Mouse (Mus musculus) testis, adult 2 months (tissue): Measurements from ENCODE around the gene Smap1. TPM values are rescaled to one million over a fixed set of nuclear protein-coding genes. Genes with fewer than 3 reads are reported as not detected.

Source experiments
- H3K27ac ChIP-seq: fragments of 200-500 bp; 2 replicates; pipeline ENCODE4 v1.5.1; 2012; ENCODE audit warnings: low read depth, low read length; ENCODE audit not compliant: control insufficient read depth, insufficient read depth
- H3K27me3 ChIP-seq: fragments of 200-500 bp; 2 replicates; pipeline ENCODE4 v1.6.1; 2012; ENCODE audit warnings: mild to moderate bottlenecking, low read length, moderate library complexity; ENCODE audit not compliant: control insufficient read depth, insufficient read depth
- H3K36me3 ChIP-seq: fragments of 200-500 bp; 2 replicates; pipeline ENCODE4 v1.6.1; 2012; ENCODE audit warnings: mild to moderate bottlenecking, low read length; ENCODE audit not compliant: control insufficient read depth, insufficient read depth
- H3K4me1 ChIP-seq: fragments of 200-500 bp; 2 replicates; pipeline ENCODE4 v1.6.1; 2012; ENCODE audit warnings: low read length; ENCODE audit not compliant: control insufficient read depth, insufficient read depth
- H3K4me3 ChIP-seq: fragments of 200-500 bp; 2 replicates; pipeline ENCODE4 v1.5.1; 2012; ENCODE audit warnings: low read depth, mild to moderate bottlenecking, low read length, moderate library complexity, mixed read lengths; ENCODE audit not compliant: control insufficient read depth
- CTCF ChIP-seq: fragments of 200-500 bp; IDR thresholded peaks from 2 replicates; pipeline ENCODE4 v1.5.1; 2012; ENCODE audit warnings: low read depth, mild to moderate bottlenecking, inconsistent platforms, low read length, moderate library complexity; ENCODE audit not compliant: control insufficient read depth, insufficient read depth, insufficient replicate concordance
- POLR2A ChIP-seq: fragments of 200-500 bp; IDR thresholded peaks from 2 replicates; pipeline ENCODE4 v1.6.1; 2012; ENCODE audit warnings: low read depth, mild to moderate bottlenecking, inconsistent platforms, low read length, moderate library complexity; ENCODE audit not compliant: control insufficient read depth
- polyA plus RNA-seq: library from polyadenylated mRNA; depleted of rRNA; stranded (reverse); fragments of >200 nt; gene quantifications from 2 replicates; pipeline ENCODE4 v1.2.3, GENCODE M21; 2012

The Smap1 gene
- polyA plus RNA-seq, 1 experiment: 335 TPM

GRCm38 (mm10) chr1:23955539-23955938 is 33.4 kb upstream of the Smap1 start:
- Histone ChIP-seq H3K27me3 (no peaks in the 10 kb centered on the region), H3K4me3 (no peak overlapping the region), H3K36me3 (no peaks in the 10 kb centered on the region), H3K27ac (no peak overlapping the region), H3K4me1 (peaks cover 9% of the 10 kb centered on the region)
- TF ChIP-seq CTCF: no peak

- Histone ChIP-seq H3K27me3 (no peaks in the 10 kb centered on the region), H3K27ac (no peak overlapping the region), H3K4me3 (no peak overlapping the region), H3K36me3 (no peaks in the 10 kb centered on the region), H3K4me1 (peaks cover 9% of the 10 kb centered on the region)
- TF ChIP-seq POLR2A (no peak), CTCF (no peak)
Observed at GRCm38 (mm10) chr1:23953921-23954320, 31.8 kb upstream of the Smap1 start.

GRCm38 (mm10) chr1:23948778-23949699 is 26.9 kb upstream of the Smap1 start:
- Histone ChIP-seq H3K27me3 (no peaks in the 10 kb centered on the region), H3K4me3 (no peak overlapping the region), H3K27ac (no peak overlapping the region), H3K4me1 (peaks cover 7% of the 10 kb centered on the region), H3K36me3 (no peaks in the 10 kb centered on the region)
- TF ChIP-seq CTCF (no peak), POLR2A (no peak)

- Histone ChIP-seq H3K27me3 (no peaks in the 10 kb centered on the region), H3K4me3 (no peak overlapping the region), H3K36me3 (no peaks in the 10 kb centered on the region), H3K4me1 (no peaks in the 10 kb centered on the region), H3K27ac (no peak overlapping the region)
- no peak for TF ChIP-seq CTCF
- TF ChIP-seq POLR2A: no peak
Observed at GRCm38 (mm10) chr1:23948290-23948689, 26.2 kb upstream of the Smap1 start.

- Histone ChIP-seq H3K4me3 (no peak overlapping the region), H3K4me1 (no peaks in the 10 kb centered on the region), H3K27me3 (no peaks in the 10 kb centered on the region), H3K27ac (no peak overlapping the region), H3K36me3 (no peaks in the 10 kb centered on the region)
- TF ChIP-seq POLR2A: no peak
- TF ChIP-seq CTCF: no peak
Observed at GRCm38 (mm10) chr1:23944076-23944475, 22.0 kb upstream of the Smap1 start.

- H3K4me1 ChIP-seq: no peaks in the 10 kb centered on the region
- no peak overlapping the region for H3K4me3 ChIP-seq
- H3K27me3 ChIP-seq: no peaks in the 10 kb centered on the region
- H3K36me3 ChIP-seq: no peaks in the 10 kb centered on the region
- TF ChIP-seq CTCF: no peak
- TF ChIP-seq POLR2A: no peak
- no peak overlapping the region for H3K27ac ChIP-seq
Observed at GRCm38 (mm10) chr1:23943146-23943940, 21.2 kb upstream of the Smap1 start.

- no peak overlapping the region for H3K27ac ChIP-seq
Observed at GRCm38 (mm10) chr1:23935408-23935762, 13.3 kb upstream of the Smap1 start.

More at GRCm38 (mm10) chr1:23935408-23935762, 13.3 kb upstream of the Smap1 start:
- no peak overlapping the region for H3K4me3 ChIP-seq
- no peak for TF ChIP-seq POLR2A
- H3K4me1 ChIP-seq: no peaks in the 10 kb centered on the region
- no peaks in the 10 kb centered on the region for H3K36me3 ChIP-seq
- H3K27me3 ChIP-seq: no peaks in the 10 kb centered on the region
